Mouse (Mus musculus): ENCODE data around the gene Zfp82. TPM values are rescaled to one million over a fixed set of nuclear protein-coding genes. Genes with fewer than 3 reads are reported as not detected.
A peak's percentile ranks its signal among the peaks of the same experiment; 100 is the strongest.

Zfp82 gene
- total RNA-seq, 2 experiments from 2014 or later, result 3.6 to 3.8 TPM

- H3K27ac ChIP-seq, result peak overlapping the region; percentile 78; the same call in 1 of the 2 replicates
- DNase-seq (ENCODE audit: extremely low spot score in 1 of 2, low spot score in 2 of 2), result no peak
- intact Hi-C loops (cut with DNase I), result loop anchor here (1.0 to 5.0 kb wide), 3 partner anchors 40 to 139 kb away; partner anchors contain the start of genes Zfp14 and Zfp74
These were observed 18.4 kb upstream of the Zfp82 start for GRCm38 (mm10) chr7:30090970-30091585.

GRCm38 (mm10) chr7:30090092-30090969 lies 17.6 kb upstream of the Zfp82 start, which contains the start of the genes Gm26920 and Zfp566:
Gene Gm26920, minus strand, starts transcription at chr7:30090410.
Gene Zfp566, minus strand, starts transcription at chr7:30090527.
- DNase-seq (ENCODE audit: extremely low spot score in 1 of 2, low spot score in 2 of 2), result peak; percentile 94 to 95
- H3K27ac ChIP-seq, result peak within 1 kb of the TSS; percentile 78
- intact Hi-C loops (cut with DNase I), result loop anchor here (1.0 to 5.0 kb wide), 3 partner anchors 39 to 138 kb away; partner anchors contain the start of genes Zfp14 and Zfp74
- TF ChIP-seq CTCF (IDR thresholded peaks at IDR 0.05), result no peak
- peak within 1 kb of the TSS; percentile 60 for H3K4me3 ChIP-seq

More at GRCm38 (mm10) chr7:30090970-30091585, 18.4 kb upstream of the Zfp82 start:
- H3K4me3 ChIP-seq, result peak overlapping the region; percentile 60
- peak; percentile 56 for TF ChIP-seq CTCF (IDR thresholded peaks at IDR 0.05)

GRCm38 (mm10) chr7:30089405-30089804 lies 16.7 kb upstream of the Zfp82 start:
- intact Hi-C loops (cut with DNase I), result loop anchor here (5.0 kb wide), 1 partner anchor 77 kb away; no protein-coding TSS in a partner anchor

GRCm38 (mm10) chr7:30086524-30086923 lies 13.8 kb upstream of the Zfp82 start:
- intact Hi-C loops (cut with DNase I), result loop anchor here (5.0 kb wide), 1 partner anchor 74 kb away; no protein-coding TSS in a partner anchor
- no peak for TF ChIP-seq CTCF (IDR thresholded peaks at IDR 0.05)
- H3K27ac ChIP-seq, result no peak overlapping the region
- DNase-seq (ENCODE audit: extremely low spot score in 1 of 2, low spot score in 2 of 2), result peak; percentile 42 to 44
- no peak overlapping the region for H3K4me3 ChIP-seq

More at GRCm38 (mm10) chr7:30089405-30089804, 16.7 kb upstream of the Zfp82 start:
- no peak for TF ChIP-seq CTCF (IDR thresholded peaks at IDR 0.05)
- Histone ChIP-seq H3K27ac (no peak overlapping the region), H3K4me3 (peak overlapping the region; percentile 60)
- DNase-seq (ENCODE audit: extremely low spot score in 1 of 2, low spot score in 2 of 2), result no peak

GRCm38 (mm10) chr7:30064622-30065021 lies 8.1 kb downstream of the Zfp82 start:
- no peak overlapping the region for H3K4me3 ChIP-seq
- DNase-seq (ENCODE audit: extremely low spot score in 1 of 2, low spot score in 2 of 2), result no peak
- H3K27ac ChIP-seq, result no peak overlapping the region
- intact Hi-C loops (cut with DNase I), result no loop called here
- peak; percentile 48 for TF ChIP-seq CTCF (IDR thresholded peaks at IDR 0.05)

- DNase-seq (ENCODE audit: extremely low spot score in 1 of 2, low spot score in 2 of 2), result no peak
- TF ChIP-seq CTCF (IDR thresholded peaks at IDR 0.05), result peak; percentile 43
- Histone ChIP-seq H3K4me3 (no peak overlapping the region), H3K27ac (no peak overlapping the region)
- intact Hi-C loops (cut with DNase I), result no loop called here
These were observed 10.2 kb downstream of the Zfp82 start for GRCm38 (mm10) chr7:30062478-30062877.

GRCm38 (mm10) chr7:30060341-30060740 lies 12.4 kb downstream of the Zfp82 start:
- no peak for DNase-seq (ENCODE audit: extremely low spot score in 1 of 2, low spot score in 2 of 2)
- intact Hi-C loops (cut with DNase I), result no loop called here
- TF ChIP-seq CTCF (IDR thresholded peaks at IDR 0.05), result no peak
- no peak overlapping the region for H3K4me3 ChIP-seq
- H3K27ac ChIP-seq, result no peak overlapping the region

- peak overlapping the region; percentile 17; the same call in 1 of the 2 replicates for H3K27ac ChIP-seq
- no peak for DNase-seq (ENCODE audit: extremely low spot score in 1 of 2, low spot score in 2 of 2)
- no peak for TF ChIP-seq CTCF (IDR thresholded peaks at IDR 0.05)
- intact Hi-C loops (cut with DNase I), result no loop called here
- H3K4me3 ChIP-seq, result no peak overlapping the region
These were observed 19.1 kb downstream of the Zfp82 start for GRCm38 (mm10) chr7:30053591-30053990.

GRCm38 (mm10) chr7:30050882-30051548 lies 21.7 kb downstream of the Zfp82 start, which contains the start of gene Zfp14:
Gene Zfp14, minus strand, starts transcription at chr7:30051380.
- Histone ChIP-seq H3K4me3 (peak within 1 kb of the TSS; percentile 85), H3K27ac (peak within 1 kb of the TSS; percentile 78)
- peak; percentile 89 to 93 for DNase-seq (ENCODE audit: extremely low spot score in 1 of 2, low spot score in 2 of 2)
- intact Hi-C loops (cut with DNase I), result loop anchor here (1.0 to 2.0 kb wide), 2 partner anchors 39 to 98 kb away; partner anchors contain the start of genes Gm26920 and Zfp566
- TF ChIP-seq CTCF (IDR thresholded peaks at IDR 0.05), result no peak

- TF ChIP-seq CTCF (IDR thresholded peaks at IDR 0.05), result no peak
- intact Hi-C loops (cut with DNase I), result no loop called here
- no peak for DNase-seq (ENCODE audit: extremely low spot score in 1 of 2, low spot score in 2 of 2)
- Histone ChIP-seq H3K4me3 (no peak overlapping the region), H3K27ac (no peak overlapping the region)
These were observed 24.6 kb downstream of the Zfp82 start for GRCm38 (mm10) chr7:30048126-30048525.

GRCm38 (mm10) chr7:30044354-30044753 lies 28.3 kb downstream of the Zfp82 start:
- no peak for TF ChIP-seq CTCF (IDR thresholded peaks at IDR 0.05)

More at GRCm38 (mm10) chr7:30044354-30044753, 28.3 kb downstream of the Zfp82 start:
- intact Hi-C loops (cut with DNase I), result no loop called here
- no peak overlapping the region for H3K27ac ChIP-seq
- no peak overlapping the region for H3K4me3 ChIP-seq
- no peak for DNase-seq (ENCODE audit: extremely low spot score in 1 of 2, low spot score in 2 of 2)
